10 mouse cellular contexts compared by ENCODE assay signal in the genomic region with DNA sequence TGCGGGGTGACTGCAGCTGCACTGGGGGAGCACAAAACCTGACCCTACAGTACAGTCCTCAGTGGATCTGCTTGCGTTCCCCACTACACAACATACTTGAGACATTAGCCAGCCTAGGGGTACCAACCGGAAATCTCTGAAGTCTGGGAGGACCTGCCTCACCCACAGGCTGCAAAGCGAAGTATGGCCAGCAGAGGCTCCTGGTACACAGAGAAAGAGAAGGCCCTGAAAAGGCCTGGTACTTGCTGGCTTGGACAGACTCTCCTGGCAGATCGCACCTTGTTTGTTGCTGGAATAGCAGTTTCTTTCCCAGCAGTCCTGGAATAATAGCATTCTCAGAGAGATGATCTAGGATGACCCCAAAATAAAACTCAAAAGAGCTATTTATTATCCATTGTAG.
DNase-seq lines count a peak whose midpoint lies in the region; ATAC-seq and TF ChIP-seq lines count a peak whose summit lies in the region.
"Had no signal": no experiment of that assay in that cellular context is flagged by ENCODE, and none has a peak within 500 bp of the region (broad histone marks: within the 10 kb centered on the region; RNA-seq: fewer than 3 reads in every experiment).

No protein-coding gene starts in this region.

- peak; percentile 54; the same call in 1 of the 2 replicates for TF ChIP-seq CTCF in bone marrow, adult 2 months (IDR thresholded peaks at IDR 0.05; ENCODE audit: control insufficient read depth, insufficient read depth, low read length)
- TF ChIP-seq CTCF in thymus, adult 2 months (IDR thresholded peaks at IDR 0.05; ENCODE audit: borderline replicate concordance, control insufficient read depth, extremely low read depth, insufficient read depth, low read length, poor library complexity) = peak; percentile 70; the same call in 1 of the 2 replicates

- no peaks in the 10 kb centered on the region for H3K9me3 ChIP-seq in forebrain, embryonic 11.5 days (ENCODE audit: control insufficient read depth, low read length)
- peaks cover 5% of the 10 kb centered on the region for H3K9me3 ChIP-seq in forebrain, embryonic 12.5 days

- 89% methylated on average over 5 of the region's 5 CpGs for WGBS in forebrain, embryonic 11.5 days
- 84% methylated on average over 5 of the region's 5 CpGs for WGBS in forebrain, embryonic 12.5 days
- WGBS in bone marrow, adult 2 months = 55% methylated on average over 5 of the region's 5 CpGs
- WGBS in thymus, adult 2 months = 54% methylated on average over 5 of the region's 5 CpGs

- no peak overlapping the region for H3K9ac ChIP-seq in forebrain, embryonic 11.5 days (ENCODE audit: low read length)
- H3K9ac ChIP-seq in forebrain, embryonic 12.5 days = no peak overlapping the region
- H3K9ac ChIP-seq: heart, embryonic 13.5 days had no signal

- H3K36me3 ChIP-seq in forebrain, embryonic 11.5 days (ENCODE audit: control insufficient read depth, insufficient read depth, low read length) = no peaks in the 10 kb centered on the region
- H3K36me3 ChIP-seq in forebrain, embryonic 12.5 days (replicated peaks) = peaks cover 10% of the 10 kb centered on the region
- H3K36me3 ChIP-seq in thymus, adult 2 months (ENCODE audit: control insufficient read depth, insufficient read depth, low read length) = no peaks in the 10 kb centered on the region

- intact Hi-C loops in gastrocnemius, postnatal 14 days (cut with DNase I; ENCODE audit: low total_unique reads) = no loop called here

- no peak; the same call in 1 of the 2 replicates for ATAC-seq in forebrain, embryonic 11.5 days (replicated peaks; ENCODE audit: low FRiP score)
- ATAC-seq in forebrain, embryonic 12.5 days (ENCODE audit: low FRiP score) = no peak
- peak; percentile 72 for ATAC-seq in megakaryocyte-erythroid progenitor cell, adult 5-6 weeks (replicated peaks; ENCODE audit: low FRiP score, low TSS enrichment, poor library complexity, severe bottlenecking)

- TF ChIP-seq POLR2A in bone marrow, adult 2 months (IDR thresholded peaks at IDR 0.05; ENCODE audit: borderline replicate concordance, control insufficient read depth, low read depth, low read length) = no peak
- no peak for TF ChIP-seq POLR2A in thymus, adult 2 months (IDR thresholded peaks at IDR 0.05; ENCODE audit: control insufficient read depth, extremely low read depth, insufficient read depth, low read length, poor library complexity)

- DNase-seq in forebrain, embryonic 11.5 days (ENCODE audit: low spot score) = peak; percentile 55
- DNase-seq in A20 (ENCODE audit: low read depth, low spot score) = peak; percentile 22
- peak; percentile 78 for DNase-seq in gastrocnemius, postnatal 14 days
- DNase-seq in layer of hippocampus, adult 8-10 months (ENCODE audit: low spot score in 2 of 2) = peak; percentile 45 to 64
- DNase-seq in thymus, adult 2 months = peak; percentile 68

- H3K27ac ChIP-seq in forebrain, embryonic 11.5 days (ENCODE audit: low read depth, low read length) = no peak overlapping the region
- H3K27ac ChIP-seq in forebrain, embryonic 12.5 days = no peak overlapping the region
- no peak overlapping the region for H3K27ac ChIP-seq in bone marrow, adult 2 months (ENCODE audit: control insufficient read depth, insufficient read depth, low read depth, low read length, poor library complexity)
- no peak overlapping the region for H3K27ac ChIP-seq in thymus, adult 2 months (ENCODE audit: control insufficient read depth, insufficient read depth, low read length)
- H3K27ac ChIP-seq: heart, embryonic 13.5 days had no signal

- no peak overlapping the region for H3K4me2 ChIP-seq in forebrain, embryonic 11.5 days (ENCODE audit: low read depth, low read length, severe bottlenecking)
- H3K4me2 ChIP-seq in forebrain, embryonic 12.5 days = no peak overlapping the region
- H3K4me2 ChIP-seq: heart, embryonic 13.5 days had no signal

- H3K4me3 ChIP-seq in forebrain, embryonic 11.5 days (ENCODE audit: low read depth, low read length) = no peak overlapping the region
- H3K4me3 ChIP-seq in forebrain, embryonic 12.5 days (replicated peaks) = no peak overlapping the region
- H3K4me3 ChIP-seq in bone marrow, adult 2 months (replicated peaks; ENCODE audit: control insufficient read depth, low read depth, low read length) = no peak overlapping the region
- no peak overlapping the region for H3K4me3 ChIP-seq in thymus, adult 2 months (ENCODE audit: control insufficient read depth, insufficient read depth, low read length)
- H3K4me3 ChIP-seq: heart, embryonic 13.5 days; myocyte had no signal

- no peaks in the 10 kb centered on the region for H3K27me3 ChIP-seq in forebrain, embryonic 11.5 days (ENCODE audit: control insufficient read depth, insufficient read depth, low read length)
- H3K27me3 ChIP-seq in forebrain, embryonic 12.5 days = no peaks in the 10 kb centered on the region
- no peaks in the 10 kb centered on the region for H3K27me3 ChIP-seq in thymus, adult 2 months (ENCODE audit: control insufficient read depth, insufficient read depth, low read length)
- H3K27me3 ChIP-seq: heart, embryonic 13.5 days had no signal

- H3K4me1 ChIP-seq in forebrain, embryonic 11.5 days (replicated peaks; ENCODE audit: control insufficient read depth, insufficient read depth, low read length) = no peaks in the 10 kb centered on the region
- H3K4me1 ChIP-seq in forebrain, embryonic 12.5 days = 0 out of 2 replicates have a peak, but pooled peaks cover 3% of the 10 kb centered on the region
- H3K4me1 ChIP-seq in bone marrow, adult 2 months (ENCODE audit: control insufficient read depth, insufficient read depth, low read length) = no peaks in the 10 kb centered on the region
- peaks cover 9% of the 10 kb centered on the region; the same call in 1 of the 2 replicates for H3K4me1 ChIP-seq in thymus, adult 2 months (replicated peaks; ENCODE audit: control insufficient read depth, insufficient read depth, low read length)

Comparison
In these comparisons a context has a peak if more than half of its experiments do, and no peak if none do; other contexts are left out.
1. DNase-seq: peak in every context shown above with its lines; median percentile 78 in gastrocnemius, postnatal 14 days; 68 in thymus, adult 2 months; 55 in forebrain, embryonic 11.5 days; 54 in layer of hippocampus, adult 8-10 months; 22 in A20.